Mouse (Mus musculus) embryonic fibroblast, embryonic 13.5 days (primary cell): ENCODE measurements around the gene Lilra5.
"Not testable (repeated sequence)": the region's sequence is repeated elsewhere in the genome, so short reads cannot be mapped to it uniquely, and the experiment has no call there.

Experiments used
- CTCF ChIP-seq: IDR thresholded peaks from 2 replicates; pipeline ENCODE4 v1.5.1; 2011; ENCODE audit warnings: mild to moderate bottlenecking, control low read depth, low read length, moderate library complexity, borderline replicate concordance; ENCODE audit not compliant: insufficient read depth
- POLR2A ChIP-seq: IDR thresholded peaks from 2 replicates; pipeline ENCODE4 v1.6.1; 2011; ENCODE audit warnings: low read depth, mild to moderate bottlenecking, control low read depth, low read length, moderate library complexity

GRCm38 (mm10) chr7:4260521-4260920 lies 23.0 kb downstream of the Lilra5 start:
- TF ChIP-seq CTCF, POLR2A: not testable (repeated sequence)
